Mouse (Mus musculus) frontal cortex, postnatal 25 days (tissue): ENCODE measurements at regions not wholly inside any gene's neighbourhood (a gene's known extent, or its start where the extent isn't known, plus 50 kb on each side); places are given as distances from the start of the nearest gene placed in this dataset.

ENCODE experiments used
- DNase-seq, 2 experiments: peaks; one replicate each; pipeline ENCODE4 v3.0.0; 2022; ENCODE audit warnings: low spot score in 2 of 2

DNA sequence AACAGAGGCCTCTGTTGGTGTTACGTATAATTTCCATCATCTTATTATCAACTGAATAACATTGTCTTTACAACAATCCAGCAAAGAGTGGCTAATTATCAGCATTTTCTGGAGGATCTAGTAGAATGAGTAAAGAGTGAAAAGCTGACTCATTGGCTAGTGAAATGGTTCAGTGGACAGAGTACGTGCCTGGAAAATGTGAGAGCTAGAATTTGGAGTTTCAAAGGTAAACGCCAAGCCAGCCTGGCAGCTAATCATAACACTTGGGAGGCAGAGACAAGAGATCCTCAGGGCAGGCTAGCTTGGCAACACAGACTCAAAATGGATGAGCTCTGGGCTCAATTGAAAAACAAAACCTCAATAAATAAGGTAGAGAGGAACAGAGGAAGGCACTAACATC, 2628.0 kb upstream of the Gm7489 start:
- no peak for DNase-seq

DNA sequence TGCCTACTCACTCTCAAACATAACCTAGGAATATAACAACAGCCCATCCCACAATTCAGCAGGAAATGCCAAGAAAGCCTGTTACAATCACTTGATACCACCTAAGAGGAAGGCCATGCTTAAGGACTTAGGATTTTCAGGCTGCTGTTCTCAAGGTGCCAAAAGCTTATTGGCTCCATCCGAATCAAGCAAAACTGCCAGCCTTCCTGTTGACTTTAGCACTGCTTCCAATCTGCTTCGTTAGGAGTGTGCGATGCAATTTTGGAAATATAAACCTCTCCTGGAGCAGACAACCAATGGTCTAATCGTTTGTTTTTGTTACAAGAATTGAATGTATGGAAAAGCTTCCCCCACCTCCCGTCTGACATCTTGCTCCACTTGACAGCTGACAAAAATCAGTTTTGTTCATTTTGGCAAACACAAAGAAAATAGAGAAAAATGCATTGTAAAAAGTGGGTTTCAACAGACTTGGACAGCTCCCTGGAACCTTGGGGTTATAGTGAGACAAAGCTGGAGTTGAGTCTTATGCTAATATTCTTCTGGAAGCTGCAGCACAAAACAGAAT, 2620.0 kb upstream of the Gm7489 start:
- DNase-seq, result no peak

DNA sequence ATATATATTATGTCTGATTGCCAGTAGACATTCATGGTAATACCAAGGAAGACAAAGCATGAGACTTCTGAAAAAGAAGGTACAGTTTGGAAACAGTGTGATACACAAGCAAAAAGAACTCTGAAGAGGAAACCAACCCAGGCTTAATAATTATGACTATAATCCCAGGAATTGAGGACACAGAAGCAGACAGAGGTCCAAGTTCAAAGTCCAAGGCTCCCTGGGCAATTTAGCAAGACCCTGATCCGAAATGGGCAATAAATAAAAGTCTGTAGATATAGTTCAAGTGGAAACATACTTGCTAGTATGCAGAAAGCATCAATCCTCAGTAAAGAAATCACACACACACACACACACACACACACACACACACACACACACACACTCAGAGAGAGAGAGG, 2618.7 kb upstream of the Gm7489 start:
- DNase-seq, result no peak

DNA sequence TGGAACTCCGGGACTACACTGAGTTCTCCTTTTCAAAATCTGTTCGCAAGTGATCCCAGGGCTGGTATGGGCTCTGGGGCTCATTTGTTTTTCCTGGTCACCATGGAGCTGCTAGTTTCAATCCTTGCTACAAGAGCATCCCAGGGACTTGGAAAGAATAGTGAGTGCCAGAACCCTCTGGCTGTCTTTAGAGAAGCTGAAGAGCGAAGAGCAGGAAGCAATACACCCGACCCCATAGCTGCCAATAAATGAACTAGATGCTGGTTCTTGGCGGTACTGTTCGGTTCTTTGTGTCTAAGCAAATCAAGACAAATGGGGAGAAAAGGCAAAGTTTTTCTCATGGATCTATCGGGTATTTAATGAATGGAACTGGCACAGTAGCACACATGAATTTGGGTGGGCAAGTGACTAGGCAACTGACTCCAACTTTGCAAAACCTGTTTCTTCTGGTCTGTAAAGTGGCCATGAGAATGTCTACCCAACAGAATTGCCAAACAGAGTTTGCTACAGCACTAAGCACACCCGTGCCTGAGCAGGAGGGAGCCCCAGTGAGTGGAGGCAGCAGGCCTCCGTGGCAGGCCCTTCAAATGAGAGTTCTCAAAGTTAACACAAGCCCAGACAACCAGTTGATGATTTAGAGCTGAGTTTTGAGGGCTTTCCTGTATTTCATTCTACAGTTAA, 2612.9 kb upstream of the Gm7489 start:
- DNase-seq, result no peak

DNA sequence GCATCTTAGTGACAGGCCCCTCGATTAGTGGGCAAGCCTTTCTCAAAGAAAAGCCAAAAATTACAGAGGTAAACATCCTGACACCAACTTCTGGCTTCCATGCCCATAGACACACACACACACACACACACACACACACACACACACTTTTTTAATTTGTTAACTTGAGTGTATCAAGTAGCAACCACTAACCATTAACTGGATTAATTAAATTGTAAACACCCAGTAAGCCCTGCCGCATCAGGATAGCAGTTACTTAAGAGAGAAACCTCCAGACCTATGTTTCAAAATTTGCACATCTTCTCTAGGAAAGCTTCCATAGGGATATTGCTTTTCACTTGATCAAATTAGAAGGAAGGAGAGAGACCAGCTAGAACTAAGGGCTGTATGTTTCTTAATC, 2599.4 kb upstream of the Gm7489 start:
- DNase-seq, result no peak

DNA sequence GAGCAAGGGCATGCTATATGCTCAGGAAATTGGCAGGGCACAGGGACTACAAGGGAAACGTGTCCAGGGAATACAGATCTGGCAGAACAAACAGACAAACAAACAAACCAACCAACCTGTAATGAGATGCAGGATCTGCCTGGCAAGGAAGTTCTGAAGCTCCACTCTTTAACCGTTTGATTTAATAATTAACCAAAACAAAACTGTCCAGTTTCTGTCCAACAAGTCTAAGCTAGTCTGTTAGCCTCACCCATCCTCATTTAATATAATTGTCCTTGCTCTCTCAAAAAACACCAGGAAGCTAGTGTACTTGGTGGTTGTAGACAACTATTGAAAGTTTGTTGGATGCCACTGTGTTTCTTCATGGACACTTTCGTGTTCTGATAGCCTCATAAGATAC, 2598.4 kb upstream of the Gm7489 start:
- DNase-seq, result no peak

DNA sequence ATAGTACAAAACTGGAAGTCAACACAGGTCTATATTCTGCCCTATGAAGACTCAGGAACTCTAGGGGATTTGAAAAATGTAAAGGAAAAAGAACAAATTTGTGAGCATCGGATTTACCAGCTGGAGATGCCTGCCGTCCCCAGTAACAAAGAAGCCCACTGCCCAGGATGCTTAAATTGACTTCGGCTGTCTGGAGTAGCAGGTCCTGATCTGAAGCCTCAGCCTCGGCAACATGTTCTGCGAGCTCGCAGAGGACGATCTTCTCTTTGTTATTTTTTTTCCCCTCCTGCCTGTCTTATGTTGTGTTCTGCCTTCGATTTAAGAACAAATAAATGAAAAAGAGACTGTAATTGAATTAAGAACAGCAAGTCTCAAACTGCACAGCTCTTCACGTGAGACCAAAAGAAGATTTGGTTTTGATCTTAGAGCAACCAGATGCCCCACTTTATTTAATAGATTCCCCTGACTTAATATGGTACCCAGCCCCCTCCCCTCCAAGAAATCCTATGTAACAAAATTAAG, 2595.7 kb upstream of the Gm7489 start:
- no peak for DNase-seq

DNA sequence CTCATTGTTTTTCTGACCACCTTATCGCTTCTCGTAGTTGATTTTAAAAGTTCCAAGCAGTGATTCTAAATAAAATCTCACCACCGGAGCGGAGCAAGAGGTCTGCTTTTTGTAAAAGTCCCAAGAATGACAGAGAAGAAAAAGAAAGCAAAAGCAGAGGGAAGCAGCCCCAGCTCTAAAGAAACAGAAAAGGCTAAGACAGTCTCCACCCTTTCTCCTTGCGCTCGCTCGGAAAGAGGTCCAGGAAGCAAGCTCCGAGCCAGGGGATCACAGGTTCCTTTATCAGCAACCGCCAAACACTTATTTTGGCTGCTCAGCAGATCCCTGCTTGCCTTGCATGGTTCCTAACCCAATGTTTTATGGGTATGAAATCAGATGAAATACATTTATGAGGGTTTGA, 2594.8 kb upstream of the Gm7489 start:
- no peak for DNase-seq

DNA sequence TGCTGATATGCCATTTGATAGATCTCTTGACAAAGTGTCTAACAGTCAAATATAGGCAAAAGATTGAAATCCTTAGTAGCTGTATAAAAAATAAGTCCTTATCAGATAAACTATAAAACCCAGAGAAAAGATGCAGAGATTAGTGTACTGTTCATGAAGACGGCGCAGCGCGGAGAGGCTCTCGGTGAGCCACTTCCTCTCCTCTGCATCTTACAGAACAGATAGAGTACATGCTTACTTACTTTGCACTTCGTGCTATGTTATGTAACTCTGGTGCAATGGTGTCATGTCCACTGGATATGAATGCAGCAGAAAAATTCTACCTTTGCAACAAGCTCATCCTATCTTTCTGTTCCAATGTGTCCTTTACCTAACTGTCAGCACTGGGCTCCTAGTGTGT, 2593.5 kb upstream of the Gm7489 start:
- DNase-seq, result no peak

DNA sequence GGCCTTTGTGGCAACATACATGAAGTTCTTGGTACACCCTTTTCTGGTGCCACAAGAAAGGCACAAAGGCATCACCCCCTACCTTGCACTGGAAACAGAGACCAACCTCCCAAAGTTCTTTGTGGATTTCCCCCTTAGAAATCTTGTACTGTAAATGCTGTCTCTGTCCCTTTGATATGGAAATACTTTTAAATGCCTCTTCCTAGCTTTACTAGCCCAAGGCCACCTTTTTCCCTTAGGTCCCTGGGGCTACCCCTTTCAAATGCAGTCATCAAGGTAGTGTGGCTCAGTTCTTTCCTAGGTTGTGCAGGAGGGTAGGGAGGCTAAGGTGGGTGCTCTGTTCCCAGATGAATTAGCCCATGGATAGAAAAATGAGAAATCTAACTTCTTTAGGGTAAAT, 2587.9 kb upstream of the Gm7489 start:
- DNase-seq, result no peak

DNA sequence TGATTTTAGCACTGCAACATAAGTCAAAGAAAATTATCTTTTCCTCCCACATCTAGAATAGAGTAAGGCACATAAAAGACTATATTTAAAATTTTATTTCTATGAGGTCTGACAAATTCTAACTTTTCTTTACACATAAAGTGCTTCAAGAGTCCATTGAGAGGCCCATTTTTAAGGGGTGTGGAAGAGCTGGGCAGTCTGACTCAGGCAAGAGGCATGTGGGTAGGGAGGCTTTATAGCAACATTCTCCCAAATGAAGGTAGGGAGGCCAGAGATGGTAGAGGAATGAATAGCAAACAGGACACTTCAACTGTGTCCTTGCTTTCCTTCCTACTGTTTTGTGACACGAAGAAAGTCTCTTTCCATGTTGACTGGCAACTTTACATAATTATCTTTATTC, 2566.6 kb upstream of the Gm7489 start:
- DNase-seq, result no peak

DNA sequence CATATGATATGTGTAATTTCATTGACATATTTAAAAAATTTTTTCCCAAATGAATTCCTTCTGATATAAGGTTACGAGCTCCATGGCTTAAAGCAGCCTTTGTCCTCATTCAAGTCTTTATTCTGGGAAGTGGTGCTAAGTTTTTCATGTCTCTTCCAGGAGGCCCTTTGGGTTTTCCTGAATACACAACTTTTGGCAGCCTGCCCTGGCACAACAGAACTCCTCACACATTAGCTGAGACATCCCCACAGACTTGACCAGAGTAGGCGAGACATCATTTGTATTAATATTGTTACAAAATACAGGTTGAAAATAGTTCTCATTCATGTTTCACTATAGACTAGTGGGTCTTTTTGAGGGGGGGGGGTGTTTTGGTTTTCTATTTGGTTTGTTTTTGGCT, 2565.9 kb upstream of the Gm7489 start:
- no peak for DNase-seq

DNA sequence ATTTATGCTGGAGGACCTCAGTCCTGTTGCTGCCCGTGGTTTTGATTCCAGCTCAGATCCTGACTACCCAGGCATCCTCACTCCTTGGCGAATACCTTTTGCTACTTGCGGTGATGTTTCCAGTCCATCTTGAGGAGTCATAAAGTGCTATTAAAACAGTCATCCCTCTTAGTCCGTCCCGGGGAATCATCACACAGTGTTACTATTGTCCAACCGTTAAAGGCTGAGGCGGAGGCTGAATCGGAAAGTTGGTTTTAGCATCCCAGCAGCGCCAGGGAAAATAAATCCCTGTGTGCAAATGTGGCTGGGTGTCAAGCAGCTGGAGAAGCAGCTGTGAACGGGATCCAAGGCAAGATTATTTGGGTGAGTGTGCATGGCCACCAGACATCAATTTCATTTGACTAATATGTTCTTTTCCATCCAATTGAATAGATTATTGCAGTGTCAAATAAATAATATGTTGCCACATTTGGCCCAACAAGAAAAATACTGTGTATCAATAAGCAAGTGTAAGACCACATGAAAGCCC, 2564.3 kb upstream of the Gm7489 start:
- no peak for DNase-seq

DNA sequence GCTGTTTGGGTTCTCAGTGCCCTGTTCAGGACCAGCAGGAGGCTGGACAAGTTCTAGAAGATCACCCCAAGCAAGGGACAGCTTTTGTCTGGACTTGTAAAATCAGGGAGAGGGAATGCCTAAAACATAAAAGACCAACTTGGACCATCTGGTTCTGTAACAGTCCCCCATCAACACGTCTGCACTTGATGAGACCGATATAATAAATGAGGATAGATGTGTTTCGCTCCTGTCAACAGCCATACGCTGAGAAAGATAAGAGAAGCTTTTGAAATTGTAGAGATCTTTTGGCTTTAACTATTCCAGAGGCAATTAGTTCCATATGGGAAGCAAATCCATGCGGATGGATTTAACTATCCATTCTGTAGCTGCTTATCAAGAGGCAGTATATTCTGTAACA, 2561.4 kb upstream of the Gm7489 start:
- DNase-seq, result no peak

DNA sequence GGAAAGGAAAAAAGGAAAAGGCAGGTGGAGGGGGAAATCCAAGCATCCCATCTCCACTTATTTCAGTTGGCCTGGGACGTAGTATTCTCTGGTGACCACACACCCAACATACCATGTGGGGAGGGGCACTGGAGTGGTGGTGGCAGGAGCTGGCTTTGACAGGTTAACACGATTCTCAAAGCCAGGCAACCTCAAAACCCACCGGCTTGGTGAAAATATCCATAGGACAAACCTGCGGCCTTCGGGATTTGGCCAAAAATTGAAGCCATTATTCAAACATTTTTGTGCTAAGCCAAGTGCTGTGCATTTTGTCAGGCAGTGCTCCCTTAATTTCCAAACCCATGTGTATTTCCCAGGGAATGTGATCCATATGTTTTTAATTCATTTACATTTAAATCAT, 2560.5 kb upstream of the Gm7489 start:
- no peak for DNase-seq

DNA sequence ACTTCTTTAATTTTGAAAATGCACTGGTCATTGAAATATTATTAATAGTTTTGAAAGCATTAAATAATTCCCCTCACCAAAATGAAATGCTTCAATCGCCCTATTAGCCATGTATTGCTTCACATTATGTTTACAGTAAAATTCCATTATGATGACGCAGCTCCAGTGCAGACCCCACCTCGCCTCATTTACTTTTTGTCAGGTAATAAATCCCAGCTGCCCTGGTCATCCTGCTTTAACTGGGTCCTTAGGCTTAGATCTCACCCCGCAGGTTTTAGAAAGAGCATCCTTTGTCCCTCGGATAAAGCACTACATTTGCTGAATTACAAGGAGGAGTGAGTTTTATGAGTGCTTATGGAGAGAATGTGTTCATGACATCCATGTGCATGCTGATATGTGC, 2557.0 kb upstream of the Gm7489 start:
- no peak for DNase-seq

DNA sequence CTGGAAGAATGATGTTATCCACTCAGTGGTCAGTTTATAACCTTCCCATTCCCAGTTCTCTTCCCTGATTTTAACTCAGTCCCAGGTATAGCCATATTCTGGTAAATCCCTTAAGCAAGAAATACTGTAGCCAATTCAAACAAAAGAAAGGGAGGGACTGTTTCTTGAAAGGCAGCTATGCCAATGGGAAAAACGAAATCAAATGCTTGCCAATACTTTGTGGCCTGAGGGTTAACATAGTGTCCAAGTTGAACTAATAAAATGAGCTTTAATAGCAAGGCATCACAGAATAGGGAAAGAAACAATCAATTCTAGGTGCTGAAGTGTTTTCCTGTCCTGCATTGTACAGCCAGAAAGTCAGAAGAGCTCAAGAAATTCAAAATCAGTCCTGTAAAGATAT, 2548.3 kb upstream of the Gm7489 start:
- no peak for DNase-seq

DNA sequence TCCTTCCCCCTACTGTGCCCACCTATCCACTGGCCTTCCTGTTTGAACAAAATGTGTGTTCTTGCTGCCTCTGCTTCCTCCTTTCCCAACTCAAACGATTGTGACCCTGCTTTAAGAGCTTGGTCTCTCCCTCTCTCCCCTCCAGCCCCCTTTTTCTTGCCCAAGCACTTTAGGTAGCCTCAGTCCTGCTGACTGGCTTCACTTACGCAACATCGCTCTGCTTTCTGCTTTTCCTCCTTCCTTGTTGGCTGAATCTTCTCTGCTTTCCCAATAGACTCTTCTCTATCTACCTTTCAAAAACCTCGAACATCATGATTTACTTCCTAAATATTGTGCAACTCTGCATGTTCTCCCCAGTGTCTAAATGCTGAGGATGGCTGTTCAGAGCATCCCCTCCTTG, 2538.4 kb upstream of the Gm7489 start:
- no peak for DNase-seq

DNA sequence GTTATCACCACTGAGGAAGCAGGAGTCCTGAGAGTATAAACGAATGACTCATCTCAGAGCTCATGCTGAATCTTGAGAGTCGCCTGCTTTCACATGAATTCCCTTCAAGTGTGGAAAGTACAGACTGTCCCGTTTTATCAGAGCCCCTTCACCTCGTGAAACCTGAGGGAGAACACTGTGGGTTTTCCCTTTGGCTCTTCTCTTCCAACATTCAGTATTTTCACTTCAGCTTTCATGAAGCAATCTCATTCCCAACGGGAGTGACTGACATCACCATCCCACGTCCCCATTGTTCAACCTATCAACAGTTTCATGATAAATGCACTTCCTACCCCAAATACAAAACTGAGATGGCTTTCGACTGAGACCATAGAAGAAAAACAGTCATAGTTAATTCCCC, 2521.3 kb upstream of the Gm7489 start:
- no peak for DNase-seq

DNA sequence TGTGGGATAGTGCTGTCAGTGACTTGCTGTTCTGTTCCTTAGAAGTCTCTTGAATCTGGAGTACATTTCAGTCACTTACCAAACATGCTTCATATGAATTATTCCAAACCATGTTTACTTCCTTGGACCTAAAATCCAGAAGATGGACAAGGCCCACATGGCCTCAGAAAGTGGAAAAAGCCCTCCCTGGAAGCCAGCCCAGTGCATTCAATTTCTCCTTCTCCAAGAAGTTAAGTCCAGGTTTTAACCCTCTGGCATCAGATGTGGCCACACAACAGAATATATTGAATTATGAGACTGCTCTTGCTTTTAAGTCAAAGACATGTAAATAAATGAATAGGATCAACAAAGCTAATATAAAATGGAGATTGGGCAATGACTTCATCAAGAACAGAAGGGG, 2513.5 kb upstream of the Gm7489 start:
- no peak for DNase-seq

DNA sequence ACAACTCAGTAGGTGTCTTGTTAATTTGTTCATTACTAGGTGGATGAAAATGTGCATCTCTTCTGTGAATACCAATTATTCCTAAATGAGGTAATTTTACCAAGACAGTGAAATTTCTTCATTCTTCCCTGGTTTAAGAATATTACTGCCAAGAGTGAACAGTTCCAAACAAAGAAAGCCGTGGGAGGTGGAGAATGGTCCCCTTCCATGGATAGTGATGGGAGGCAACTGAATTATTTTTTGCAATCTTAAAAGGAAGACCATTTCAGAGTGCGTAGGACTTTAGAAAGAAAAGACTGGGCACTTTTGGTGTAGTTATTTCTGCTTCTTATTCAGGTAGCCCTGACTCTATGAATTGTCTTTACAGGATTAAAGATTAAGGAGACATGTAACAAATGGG, 2494.3 kb upstream of the Gm7489 start:
- no peak for DNase-seq

DNA sequence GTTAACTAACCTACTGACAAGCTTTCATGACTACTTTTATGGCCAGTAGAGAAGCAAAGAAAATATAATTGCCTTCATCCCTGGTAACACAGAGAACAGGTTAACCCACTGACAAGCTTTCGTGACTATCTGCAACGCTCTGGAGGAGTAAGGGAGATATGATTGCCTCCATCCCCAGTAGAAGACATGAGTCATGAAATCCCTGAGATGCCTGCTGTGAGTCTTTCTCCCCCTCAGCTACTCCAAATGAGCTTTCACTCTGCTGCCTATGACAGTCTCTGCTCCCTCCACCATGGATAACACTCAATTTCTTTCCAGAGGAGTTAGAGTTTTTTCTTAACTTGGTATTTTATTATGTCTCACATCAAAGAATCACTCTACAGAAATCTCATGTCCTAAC, 2493.4 kb upstream of the Gm7489 start:
- DNase-seq, result no peak
